Mouse (Mus musculus) forebrain, postnatal 0 days (tissue): ENCODE measurements around the gene Pcx. TPM values are rescaled to one million over a fixed set of nuclear protein-coding genes. Genes with fewer than 3 reads are reported as not detected.
"Not testable (repeated sequence)": the region's sequence is repeated elsewhere in the genome, so short reads cannot be mapped to it uniquely, and the experiment has no call there.

Experiments
- ATAC-seq: fragments of 200-750 bp; cut with Nextera tagmentation; 2 replicates; pipeline ENCODE4 v1.8.0; 2017; ENCODE audit warnings: mild to moderate bottlenecking, moderate library complexity
- DNase-seq: peaks from one replicate; pipeline ENCODE4 v3.0.0-alpha.2; 2015
- H3K27ac ChIP-seq: fragments of 300-500 bp; sonication (generic); 2 replicates; pipeline ENCODE4 v1.5.1; 2014; ENCODE audit warnings: low read depth, mild to moderate bottlenecking, antibody characterized with exemption, low read length, moderate library complexity, mixed read lengths
- H3K27me3 ChIP-seq: fragments of 300-500 bp; sonication (generic); 2 replicates; pipeline ENCODE4 v1.6.1; 2014; ENCODE audit warnings: mild to moderate bottlenecking, low read length, mixed read lengths; ENCODE audit not compliant: insufficient read depth
- H3K36me3 ChIP-seq: fragments of 300-500 bp; sonication (generic); 2 replicates; pipeline ENCODE4 v1.6.1; 2014; ENCODE audit warnings: mild to moderate bottlenecking, moderate library complexity; ENCODE audit not compliant: insufficient read depth
- H3K4me1 ChIP-seq: fragments of 300-500 bp; sonication (generic); 2 replicates; pipeline ENCODE4 v1.6.1; 2014; ENCODE audit warnings: antibody characterized with exemption; ENCODE audit not compliant: insufficient read depth
- H3K4me2 ChIP-seq: fragments of 300-500 bp; sonication (generic); 2 replicates; pipeline ENCODE4 v1.6.1; 2014; ENCODE audit warnings: low read depth, mild to moderate bottlenecking, moderate library complexity
- H3K4me3 ChIP-seq: fragments of 300-500 bp; sonication (generic); 2 replicates; pipeline ENCODE4 v1.5.1; 2014; ENCODE audit warnings: low read depth, low read length, mixed read lengths
- H3K9ac ChIP-seq: fragments of 300-500 bp; sonication (generic); 2 replicates; pipeline ENCODE4 v1.6.1; 2014; ENCODE audit warnings: mild to moderate bottlenecking
- H3K9me3 ChIP-seq: fragments of 300-500 bp; sonication (generic); 2 replicates; pipeline ENCODE4 v1.6.1; 2016; ENCODE audit warnings: low read length
- CTCF ChIP-seq: sonication (generic); IDR thresholded peaks from 2 replicates; pipeline ENCODE4 v1.5.1; 2016; ENCODE audit warnings: antibody characterized with exemption, control low read depth, low read depth
- WGBS: fragments of 180-500 bp; shearing (Covaris S2); extraction: QIAGEN DNeasy Blood & Tissue Kit; methylation state at CpG from one replicate; pipeline ENCODE4 v1.1.7; 2014; 5-methylcytosine and 5-hydroxymethylcytosine counted together
- polyA plus RNA-seq: library from polyadenylated mRNA; unstranded; fragments of >200 nt; fragmentation: Nextera tagmentation; extraction: Ambion mirVana; gene quantifications from 2 replicates; pipeline ENCODE4 v1.2.1, GENCODE M21; 2015
- total RNA-seq: library from RNA; depleted of rRNA; stranded (reverse); fragments of >200 nt; gene quantifications from 2 replicates; pipeline ENCODE4 v1.2.3, GENCODE M21; 2014

The Pcx gene
- total and polyA plus RNA-seq, 2 experiments from 2014 or later = 34.5 to 40.7 TPM

DNA sequence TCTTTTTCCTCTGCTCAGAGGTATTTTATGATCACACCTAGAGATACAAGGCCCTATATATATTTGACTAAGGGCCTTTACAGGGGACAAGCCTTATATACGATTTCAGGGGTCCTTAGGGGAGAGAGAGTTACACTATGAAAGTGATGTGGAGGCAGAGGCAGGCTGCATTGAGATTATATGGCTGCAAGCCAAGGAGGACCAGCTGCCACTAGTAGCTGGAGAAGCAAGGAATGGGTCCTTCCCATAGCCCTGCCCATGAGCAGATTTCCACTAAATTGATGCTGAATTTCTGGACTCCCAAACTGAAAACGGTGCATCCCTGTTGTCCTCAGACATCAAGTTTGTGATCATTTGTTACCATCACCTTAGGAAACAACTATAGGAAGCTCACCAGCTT is 73.6 kb downstream of the Pcx start:
- no peaks in the 10 kb centered on the region for H3K27me3 ChIP-seq
- H3K36me3 ChIP-seq = no peaks in the 10 kb centered on the region
- WGBS = 56% methylated on average over 2 of the region's 2 CpGs
- ATAC-seq (no peak), DNase-seq (no peak)
- no peak overlapping the region for H3K27ac ChIP-seq
- H3K9me3 ChIP-seq = no peaks in the 10 kb centered on the region
- no peak overlapping the region for H3K9ac ChIP-seq
- no peak overlapping the region for H3K4me2 ChIP-seq
- TF ChIP-seq CTCF = no peak
- no peak overlapping the region for H3K4me3 ChIP-seq
- H3K4me1 ChIP-seq = no peaks in the 10 kb centered on the region

DNA sequence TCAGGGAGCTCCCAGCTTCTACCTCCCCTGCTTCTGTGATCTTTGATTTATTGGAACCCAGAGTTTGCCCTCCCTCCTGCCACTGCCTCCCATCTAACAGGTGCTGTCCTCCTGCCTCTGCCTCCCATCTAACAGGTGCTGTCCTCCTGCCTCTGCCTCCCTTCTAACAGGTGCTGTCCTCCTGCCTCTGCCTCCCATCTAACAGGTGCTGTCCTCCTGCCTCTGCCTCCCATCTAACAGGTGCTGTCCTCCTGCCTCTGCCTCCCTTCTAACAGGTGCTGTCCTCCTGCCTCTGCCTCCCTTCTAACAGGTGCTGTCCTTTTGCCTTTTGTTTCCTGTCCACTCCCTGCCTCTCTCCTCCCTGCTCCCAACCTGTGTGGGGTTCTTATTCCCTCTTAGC is 76.5 kb downstream of the Pcx start:
- H3K9ac ChIP-seq, H3K36me3 ChIP-seq, H3K4me1 ChIP-seq, DNase-seq, H3K27me3 ChIP-seq, H3K27ac ChIP-seq, H3K4me3 ChIP-seq, H3K9me3 ChIP-seq, ATAC-seq, H3K4me2 ChIP-seq: not testable (repeated sequence)

DNA sequence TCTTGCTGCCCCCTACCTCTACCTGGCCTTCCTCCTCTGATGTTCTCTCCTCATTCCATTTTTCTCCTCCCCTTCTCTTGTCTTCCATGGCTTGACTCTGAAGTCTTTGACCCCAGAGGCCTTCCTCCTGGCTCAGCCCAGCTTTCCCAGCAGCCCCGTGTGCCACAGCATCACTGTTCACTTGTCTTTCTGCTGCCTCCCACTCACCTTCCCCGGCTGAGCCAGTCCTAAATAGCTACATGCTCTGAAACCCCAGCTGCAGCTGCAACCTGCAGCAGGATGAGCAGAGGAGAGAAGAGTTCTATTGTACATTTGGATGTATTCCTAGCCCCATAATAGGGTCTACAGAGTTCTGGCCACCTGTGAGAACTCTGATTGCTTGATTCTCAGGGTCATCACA is 77.2 kb downstream of the Pcx start:
- DNase-seq = no peak
- Histone ChIP-seq H3K4me2 (no peak overlapping the region), H3K36me3 (no peaks in the 10 kb centered on the region), H3K4me1 (no peaks in the 10 kb centered on the region), H3K9ac (no peak overlapping the region), H3K27ac (no peak overlapping the region), H3K27me3 (no peaks in the 10 kb centered on the region), H3K4me3 (no peak overlapping the region), H3K9me3 (no peaks in the 10 kb centered on the region)
- TF ChIP-seq CTCF = no peak
- no peak for ATAC-seq
- WGBS = 58% methylated on average over 2 of the region's 2 CpGs

DNA sequence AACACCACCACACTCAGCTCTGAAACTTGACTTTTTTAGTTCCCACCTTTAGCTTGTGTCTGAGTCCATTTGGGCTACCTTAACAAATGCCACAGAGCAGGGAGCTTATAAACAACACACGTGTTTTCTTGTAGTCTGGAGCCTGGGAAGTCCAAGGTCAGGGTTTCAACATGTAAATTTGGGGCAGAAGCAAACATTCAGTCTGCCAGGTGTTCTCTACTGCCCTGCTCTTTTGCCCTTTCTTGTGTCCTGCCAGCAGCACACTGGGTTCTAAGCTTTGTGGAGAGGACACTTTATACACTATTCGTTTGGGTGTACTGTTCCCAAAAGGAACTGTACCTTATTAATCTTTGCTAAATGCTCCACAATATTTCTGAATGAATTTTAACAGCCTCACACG is 78.2 kb downstream of the Pcx start:
- 63% methylated on average over 3 of the region's 3 CpGs for WGBS
- ATAC-seq (no peak), DNase-seq (no peak)
- no peaks in the 10 kb centered on the region for H3K9me3 ChIP-seq
- H3K27ac ChIP-seq = no peak overlapping the region
- no peaks in the 10 kb centered on the region for H3K27me3 ChIP-seq
- no peak for TF ChIP-seq CTCF
- H3K36me3 ChIP-seq = no peaks in the 10 kb centered on the region
- no peaks in the 10 kb centered on the region for H3K4me1 ChIP-seq
- H3K4me2 ChIP-seq = no peak overlapping the region
- no peak overlapping the region for H3K9ac ChIP-seq
- H3K4me3 ChIP-seq = no peak overlapping the region

DNA sequence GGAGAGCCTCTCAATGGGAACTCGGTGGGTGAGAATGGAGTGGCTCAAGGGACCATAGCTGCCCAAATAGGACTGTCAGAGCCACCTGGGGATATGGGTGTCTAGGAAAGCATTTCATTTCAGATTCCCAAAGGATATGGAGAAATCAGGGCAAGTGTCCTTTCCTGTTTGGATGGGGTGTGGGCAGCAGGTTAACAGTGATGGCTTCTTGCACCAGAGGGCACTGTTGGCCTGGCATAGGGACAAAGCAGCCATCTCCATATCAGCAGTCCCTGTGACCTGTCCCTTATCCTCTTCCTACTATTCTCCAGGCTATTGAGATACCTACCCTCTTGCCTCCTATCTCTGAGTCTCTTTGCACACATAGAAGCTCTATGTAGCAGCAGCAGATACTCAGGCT is 78.8 kb downstream of the Pcx start:
- WGBS = 80% methylated on average over 1 of the region's 1 CpGs
- Histone ChIP-seq H3K4me3 (no peak overlapping the region), H3K4me1 (no peaks in the 10 kb centered on the region), H3K27me3 (no peaks in the 10 kb centered on the region), H3K36me3 (no peaks in the 10 kb centered on the region), H3K9me3 (no peaks in the 10 kb centered on the region), H3K4me2 (no peak overlapping the region), H3K27ac (no peak overlapping the region), H3K9ac (no peak overlapping the region)
- no peak for TF ChIP-seq CTCF
- ATAC-seq (no peak), DNase-seq (no peak)

- no peak overlapping the region for H3K9ac ChIP-seq
- H3K4me2 ChIP-seq = no peak overlapping the region
- H3K27ac ChIP-seq = no peak overlapping the region
- H3K36me3 ChIP-seq = no peaks in the 10 kb centered on the region
- DNase-seq = no peak
- no peaks in the 10 kb centered on the region for H3K9me3 ChIP-seq
- WGBS = 94% methylated on average over 3 of the region's 3 CpGs
- no peaks in the 10 kb centered on the region for H3K4me1 ChIP-seq
- H3K27me3 ChIP-seq = no peaks in the 10 kb centered on the region
- no peak overlapping the region for H3K4me3 ChIP-seq
- no peak for TF ChIP-seq CTCF
- ATAC-seq = no peak
These were observed 79.8 kb downstream of the Pcx start for GRCm38 (mm10) chr19:4590025-4590424.

GRCm38 (mm10) chr19:4593792-4594522 is 83.7 kb downstream of the Pcx start:
- Histone ChIP-seq H3K9me3 (no peaks in the 10 kb centered on the region), H3K36me3 (no peaks in the 10 kb centered on the region), H3K4me3 (no peak overlapping the region), H3K4me2 (no peak overlapping the region), H3K4me1 (no peaks in the 10 kb centered on the region), H3K27me3 (no peaks in the 10 kb centered on the region), H3K27ac (no peak overlapping the region), H3K9ac (no peak overlapping the region)
- no peak for TF ChIP-seq CTCF
- 57% methylated on average over 7 of the region's 7 CpGs for WGBS
- DNase-seq (no peak), ATAC-seq (no peak)
